Mouse (Mus musculus) frontal cortex, postnatal 10 days (tissue): ENCODE measurements around the gene Gm3685.
"Not testable (repeated sequence)": the region's sequence is repeated elsewhere in the genome, so short reads cannot be mapped to it uniquely, and the experiment has no call there.

Source experiments
- DNase-seq, 2 experiments: peaks; one replicate each; pipeline ENCODE4 v3.0.0; 2022; ENCODE audit warnings: low spot score in 2 of 2, mixed read lengths in 1 of 2

Gene Gm3685

DNA sequence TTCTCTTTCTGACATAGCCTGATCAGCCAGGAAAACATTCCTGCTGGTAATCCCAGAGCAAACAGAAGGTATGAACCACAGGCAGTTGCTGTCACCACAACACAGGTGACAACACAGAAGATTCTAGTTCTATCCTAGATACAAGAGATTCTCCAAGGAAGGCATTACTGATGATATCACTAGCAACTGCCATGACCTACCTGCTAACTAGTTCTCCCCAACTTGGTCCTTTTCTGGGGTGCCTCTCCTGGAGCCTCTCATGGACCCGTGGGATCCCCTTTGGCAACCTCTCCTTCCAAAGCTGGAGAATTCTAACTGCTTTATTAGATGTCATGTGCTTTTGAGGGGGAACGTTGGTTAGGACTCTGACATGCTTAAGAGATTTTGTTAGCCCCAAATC lies at the start of gene Gm3685:
TSS of gene Gm3685 (minus strand) at position 101 of the 400 bp plus-strand sequence.
- DNase-seq: not testable (repeated sequence)

DNA sequence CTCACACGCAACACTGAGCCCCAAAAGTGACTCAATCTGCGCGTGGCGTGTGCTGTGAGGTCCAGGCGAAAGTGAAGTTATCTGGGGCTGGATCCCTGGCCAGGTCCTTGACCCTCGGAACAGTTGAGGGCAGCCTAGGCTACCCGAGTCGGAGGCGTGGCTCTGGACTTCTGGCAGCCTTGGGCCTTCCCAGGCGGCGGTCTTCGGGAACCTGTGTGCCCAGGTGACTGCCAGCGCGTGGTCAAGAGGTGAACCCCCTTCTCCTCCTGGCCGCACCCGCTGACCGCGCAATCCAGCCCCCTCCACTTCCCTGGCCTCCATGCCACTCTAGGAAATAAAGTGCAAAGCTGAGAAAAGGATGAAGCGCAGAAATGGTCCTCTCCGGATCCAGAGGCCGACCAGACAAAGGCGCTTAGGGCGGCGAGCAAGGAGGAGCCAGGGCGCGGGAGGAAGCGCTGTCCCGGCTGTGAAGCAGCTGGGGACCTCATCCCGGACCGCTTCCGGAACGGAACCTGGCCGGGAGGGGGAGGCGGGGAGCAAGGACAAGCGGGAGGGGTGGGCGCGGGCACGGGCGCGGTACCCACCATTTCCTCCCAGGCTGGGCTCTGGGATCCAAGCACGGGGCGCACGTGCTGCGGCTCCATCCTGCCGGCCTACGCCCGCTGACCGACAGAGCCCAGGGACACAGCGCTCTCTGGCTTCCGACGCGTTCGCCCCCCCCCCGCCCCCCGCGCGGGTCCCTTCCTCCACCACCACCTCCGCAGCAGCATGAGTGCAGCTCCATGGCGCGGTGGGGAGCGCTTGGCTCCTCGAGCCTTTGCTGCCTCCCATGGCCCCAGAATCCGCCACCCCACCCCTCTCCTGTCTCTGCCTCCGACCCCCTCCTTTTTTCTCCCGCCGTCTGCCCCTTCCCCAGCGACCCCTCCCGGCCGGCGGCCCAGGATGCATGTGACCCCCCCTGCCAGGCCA lies 17.7 kb downstream of the Gm3685 start, which contains the start of gene Gm10406:
TSS of gene Gm10406 (minus strand) at position 669 of the 969 bp plus-strand sequence.
- DNase-seq: peak; percentile 19 to 30

DNA sequence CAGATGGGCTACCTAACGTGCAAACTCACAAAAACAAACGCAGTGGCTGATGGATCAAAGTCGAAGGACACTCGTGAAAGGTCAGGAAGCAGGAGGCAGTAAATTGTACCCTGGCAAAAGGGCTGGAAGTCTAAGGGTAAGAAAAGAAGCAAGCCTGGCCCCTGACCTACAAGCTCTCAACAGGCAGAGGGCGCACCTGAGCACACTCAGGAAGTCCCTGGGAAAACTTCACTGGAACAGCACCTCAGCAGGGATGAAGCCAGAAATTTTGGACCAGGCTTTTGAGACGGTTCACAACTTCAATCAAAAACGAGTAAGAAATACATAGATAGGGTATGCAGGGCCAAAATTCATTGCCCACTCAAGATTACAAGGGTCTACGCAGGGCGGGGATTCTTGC lies 18.5 kb downstream of the Gm3685 start:
- DNase-seq: peak in 1 of 2 experiments; percentile 3
